Mouse (Mus musculus) hematopoietic multipotent progenitor cell, adult 10-12 weeks (in vitro differentiated cells): ENCODE data around the gene Cops4. TPM values are rescaled to one million over a fixed set of nuclear protein-coding genes. Genes with fewer than 3 reads are reported as not detected.

Experiments used
- polyA plus RNA-seq: library from polyadenylated mRNA; stranded (reverse); fragments of >175 nt; gene quantifications from 2 replicates; pipeline ENCODE4 v1.2.3, GENCODE M21; 2012; ENCODE audit warnings: low replicate concordance

Gene Cops4
- 2.9 and 15.6 TPM in 2 replicates for polyA plus RNA-seq

GRCm38 (mm10) chr5:100518049-100519026, at the start of gene Cops4:
Gene Cops4, plus strand, starts transcription at chr5:100518309.

GRCm38 (mm10) chr5:100500458-100500961, 17.6 kb upstream of the Cops4 start, which contains the start of gene Lin54:
Gene Lin54, minus strand, starts transcription at chr5:100500639.

GRCm38 (mm10) chr5:100572069-100572468, 54.0 kb downstream of the Cops4 start, which contains the start of gene Plac8:
Gene Plac8, minus strand, starts transcription at chr5:100572245.

Other genes starting within 250 kb of the Cops4 start
- 103 and 137 TPM in 2 replicates for gene Sec31a, start 102.1 kb upstream of the Cops4 start, polyA plus RNA-seq
- 2.6 TPM in 2 replicates for gene Lin54, start 17.7 kb upstream of the Cops4 start, polyA plus RNA-seq
- gene Plac8, start 53.9 kb downstream of the Cops4 start, polyA plus RNA-seq = 17.3 and 21.0 TPM in 2 replicates
- gene Coq2, start 156.8 kb downstream of the Cops4 start, polyA plus RNA-seq = 42.3 and 87.3 TPM in 2 replicates
- 13.8 and 54.5 TPM in 2 replicates for gene Hpse, start 201.4 kb downstream of the Cops4 start, polyA plus RNA-seq